Mouse (Mus musculus) neural tube, embryonic 11.5 days (tissue): ENCODE results near the gene Rrp36. TPM values are rescaled to one million over a fixed set of nuclear protein-coding genes. Genes with fewer than 3 reads are reported as not detected.
A peak's percentile ranks its signal among the peaks of the same experiment; 100 is the strongest.

Source experiments
- ATAC-seq: fragments of 200-750 bp; cut with Nextera tagmentation; 2 replicates; pipeline ENCODE4 v1.8.0; 2017; ENCODE audit warnings: moderate number of reproducible peaks, mild to moderate bottlenecking, moderate TSS enrichment, moderate library complexity; ENCODE audit not compliant: insufficient read depth, low FRiP score, low TSS enrichment
- DNase-seq: peaks from one replicate; pipeline ENCODE4 v3.0.0-alpha.2; 2015; ENCODE audit warnings: low spot score
- H3K27ac ChIP-seq: fragments of 300-500 bp; sonication (generic); 2 replicates; pipeline ENCODE4 v1.5.1; 2014; ENCODE audit warnings: low read depth, mild to moderate bottlenecking, low read length
- H3K27me3 ChIP-seq: fragments of 300-500 bp; sonication (generic); 2 replicates; pipeline ENCODE4 v1.6.1; 2014; ENCODE audit warnings: mild to moderate bottlenecking, low read length, mixed read lengths; ENCODE audit not compliant: control insufficient read depth, insufficient read depth
- H3K36me3 ChIP-seq: fragments of 300-500 bp; sonication (generic); 2 replicates; pipeline ENCODE4 v1.6.1; 2014; ENCODE audit warnings: mild to moderate bottlenecking, low read length, moderate library complexity, mixed read lengths; ENCODE audit not compliant: control insufficient read depth, insufficient read depth
- H3K4me1 ChIP-seq: fragments of 300-500 bp; sonication (generic); 2 replicates; pipeline ENCODE4 v1.6.1; 2014; ENCODE audit warnings: low read length, mixed read lengths; ENCODE audit not compliant: control insufficient read depth, insufficient read depth
- H3K4me2 ChIP-seq: fragments of 300-500 bp; sonication (generic); 2 replicates; pipeline ENCODE4 v1.6.1; 2014; ENCODE audit warnings: low read depth, mild to moderate bottlenecking, moderate library complexity
- H3K4me3 ChIP-seq: fragments of 300-500 bp; sonication (generic); 2 replicates; pipeline ENCODE4 v1.5.1; 2014; ENCODE audit warnings: low read depth, low read length
- H3K9ac ChIP-seq: fragments of 300-500 bp; sonication (generic); 2 replicates; pipeline ENCODE4 v1.6.1; 2014; ENCODE audit warnings: mild to moderate bottlenecking, low read length
- H3K9me3 ChIP-seq: fragments of 300-500 bp; sonication (generic); 2 replicates; pipeline ENCODE4 v1.6.1; 2016; ENCODE audit warnings: low read length; ENCODE audit not compliant: control insufficient read depth
- WGBS: fragments of 180-500 bp; shearing (Covaris S2); extraction: QIAGEN DNeasy Blood & Tissue Kit; methylation state at CpG from one replicate; pipeline ENCODE4 v1.1.7; 2014; 5-methylcytosine and 5-hydroxymethylcytosine counted together
- polyA plus RNA-seq: library from polyadenylated mRNA; unstranded; fragments of >200 nt; fragmentation: Nextera tagmentation; extraction: Ambion mirVana; gene quantifications from 2 replicates; pipeline ENCODE4 v1.2.1, GENCODE M21; 2014

Rrp36 gene
- polyA plus RNA-seq, 1 experiment from 2014 or later: 49.8 TPM

DNA sequence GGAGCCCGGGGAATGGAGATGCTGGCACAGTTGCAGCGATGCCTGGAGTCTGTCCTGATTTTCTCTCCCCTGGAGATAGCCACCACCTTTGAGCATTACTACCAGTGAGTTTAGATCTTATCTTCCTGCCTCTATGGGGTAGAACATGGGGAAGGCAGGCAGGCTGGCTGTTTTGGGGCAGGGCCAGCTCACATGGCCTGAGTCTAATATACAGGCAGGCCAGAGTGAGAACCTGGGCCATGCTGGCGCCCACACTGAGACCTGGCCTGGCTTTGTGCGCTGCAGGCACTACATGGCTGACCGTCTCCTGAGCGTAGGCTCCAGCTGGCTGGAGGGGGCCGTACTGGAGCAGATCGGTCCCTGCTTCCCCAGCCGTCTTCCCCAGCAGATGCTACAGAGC, 12.8 kb downstream of the Rrp36 start:
- H3K9me3 ChIP-seq: no peaks in the 10 kb centered on the region
- H3K4me2 ChIP-seq: no peak overlapping the region
- WGBS: 94% methylated on average over 9 of the region's 9 CpGs
- H3K36me3 ChIP-seq: peaks cover 28% of the 10 kb centered on the region
- H3K4me3 ChIP-seq: no peak overlapping the region
- no peak for DNase-seq
- H3K4me1 ChIP-seq: no peaks in the 10 kb centered on the region
- H3K27ac ChIP-seq: no peak overlapping the region
- ATAC-seq: no peak
- H3K9ac ChIP-seq: no peak overlapping the region
- H3K27me3 ChIP-seq: no peaks in the 10 kb centered on the region

DNA sequence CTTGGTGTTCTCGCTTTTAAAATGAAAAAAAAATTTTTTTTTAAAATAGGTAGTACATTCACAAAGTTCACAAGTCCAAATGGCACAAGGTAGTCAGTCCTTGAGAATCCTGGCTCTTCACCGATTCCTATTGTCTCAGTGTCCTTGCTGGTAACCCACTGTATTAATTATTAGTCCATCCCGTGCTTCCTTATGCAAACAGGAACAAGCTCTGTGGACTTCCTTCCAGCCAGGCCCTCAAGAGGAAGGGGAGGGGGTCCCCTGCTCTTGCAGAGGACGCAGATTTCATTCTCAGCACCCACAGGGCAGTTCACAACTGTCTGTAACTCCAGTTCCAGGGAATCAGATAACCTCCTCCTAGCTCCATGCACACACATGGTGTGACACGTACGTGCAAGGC, 18.1 kb downstream of the Rrp36 start:
- 74% methylated on average over 6 of the region's 6 CpGs for WGBS
- Histone ChIP-seq H3K4me1 (peaks cover 11% of the 10 kb centered on the region), H3K27me3 (no peaks in the 10 kb centered on the region), H3K4me2 (no peak overlapping the region), H3K9me3 (no peaks in the 10 kb centered on the region), H3K4me3 (no peak overlapping the region), H3K9ac (no peak overlapping the region), H3K36me3 (peaks cover 23% of the 10 kb centered on the region), H3K27ac (no peak overlapping the region)
- DNase-seq (no peak), ATAC-seq (no peak)

DNA sequence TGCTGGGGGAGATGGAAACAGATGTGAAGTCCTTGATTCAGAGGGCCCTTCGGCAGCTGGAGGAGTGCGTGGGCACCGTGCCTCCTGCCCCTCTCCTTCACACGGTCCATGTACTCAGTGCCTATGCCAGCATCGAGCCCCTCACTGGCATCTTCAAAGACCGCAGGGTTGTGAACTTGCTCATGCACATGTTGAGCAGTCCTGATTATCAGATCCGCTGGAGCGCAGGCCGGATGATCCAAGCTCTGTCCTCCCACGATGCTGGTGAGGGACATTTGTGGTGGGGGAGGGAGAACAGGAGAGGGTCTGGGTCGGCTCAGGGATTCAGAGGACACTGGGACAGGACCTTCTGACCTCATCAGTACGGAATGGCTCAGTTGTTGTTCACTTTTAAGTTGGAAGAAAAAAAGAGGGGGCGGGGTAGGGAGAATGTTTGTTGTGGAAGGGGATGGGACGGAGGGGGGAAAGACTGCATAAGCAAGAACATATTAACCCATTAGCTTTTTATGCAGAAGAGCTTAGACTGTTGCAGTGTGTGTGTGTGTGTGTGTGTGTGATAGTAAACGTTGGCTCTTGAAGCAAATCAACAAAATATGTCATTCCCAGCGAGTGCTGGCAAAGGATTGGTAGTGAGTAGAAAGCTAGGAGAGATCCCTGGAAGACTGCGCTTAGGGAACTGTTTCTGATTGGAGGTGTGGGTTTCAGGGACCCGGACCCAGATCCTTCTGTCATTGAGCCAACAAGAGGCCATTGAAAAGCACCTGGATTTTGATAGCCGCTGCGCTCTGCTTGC, 22.2 kb downstream of the Rrp36 start:
- Histone ChIP-seq H3K9me3 (no peaks in the 10 kb centered on the region), H3K9ac (peak overlapping the region; percentile 91), H3K27me3 (no peaks in the 10 kb centered on the region), H3K27ac (no peak overlapping the region), H3K4me3 (peak overlapping the region; percentile 60), H3K36me3 (peaks cover 6% of the 10 kb centered on the region), H3K4me1 (peaks cover 19% of the 10 kb centered on the region), H3K4me2 (peak overlapping the region; percentile 92)
- WGBS: 84% methylated on average over 20 of the region's 20 CpGs
- DNase-seq (no peak), ATAC-seq (no peak)

DNA sequence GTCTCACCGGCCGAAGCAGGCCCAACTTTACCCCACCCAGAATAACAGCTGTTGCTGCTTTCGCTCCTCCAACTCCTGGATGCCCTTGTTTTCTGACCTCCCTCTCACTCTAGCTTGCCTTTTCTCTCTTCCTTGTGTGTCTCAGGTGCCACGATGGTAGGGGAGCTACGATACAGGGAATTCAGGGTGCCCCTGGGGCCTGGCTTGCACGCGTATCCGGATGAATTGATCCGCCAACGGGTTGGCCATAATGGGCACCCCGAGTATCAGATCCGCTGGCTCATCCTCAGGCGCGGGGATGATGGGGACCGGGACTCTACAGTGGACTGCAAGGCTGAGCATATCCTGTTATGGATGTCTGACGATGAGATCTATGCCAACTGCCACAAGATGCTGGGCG, 22.9 kb downstream of the Rrp36 start:
- no peak for ATAC-seq
- WGBS: 77% methylated on average over 17 of the region's 17 CpGs
- Histone ChIP-seq H3K9me3 (no peaks in the 10 kb centered on the region), H3K4me2 (peak overlapping the region; percentile 92), H3K4me1 (peaks cover 25% of the 10 kb centered on the region), H3K27me3 (no peaks in the 10 kb centered on the region), H3K9ac (peak overlapping the region; percentile 91), H3K36me3 (peaks cover 6% of the 10 kb centered on the region), H3K4me3 (peak overlapping the region; percentile 60), H3K27ac (0 out of 2 replicates have a peak overlapping the region, but pooled peaks have one; percentile 90)
- no peak for DNase-seq

GRCm38 (mm10) chr17:46650232-46651031, 23.7 kb downstream of the Rrp36 start, which contains the start of gene Cul7:
Gene Cul7 (plus strand): TSS chr17:46650337.
- Histone ChIP-seq H3K9ac (peak within 1 kb of the TSS; percentile 91), H3K4me1 (peaks cover 25% of the 10 kb centered on the region), H3K27ac (peak within 1 kb of the TSS; percentile 90), H3K9me3 (no peaks in the 10 kb centered on the region), H3K4me3 (peak within 1 kb of the TSS; percentile 60), H3K4me2 (peak within 1 kb of the TSS; percentile 92), H3K27me3 (no peaks in the 10 kb centered on the region), H3K36me3 (peaks cover 1% of the 10 kb centered on the region; the same call in 1 of the 2 replicates)
- DNase-seq (peak; percentile 94), ATAC-seq (peak; percentile 87)
- 1% methylated on average over 57 of the region's 58 CpGs for WGBS

DNA sequence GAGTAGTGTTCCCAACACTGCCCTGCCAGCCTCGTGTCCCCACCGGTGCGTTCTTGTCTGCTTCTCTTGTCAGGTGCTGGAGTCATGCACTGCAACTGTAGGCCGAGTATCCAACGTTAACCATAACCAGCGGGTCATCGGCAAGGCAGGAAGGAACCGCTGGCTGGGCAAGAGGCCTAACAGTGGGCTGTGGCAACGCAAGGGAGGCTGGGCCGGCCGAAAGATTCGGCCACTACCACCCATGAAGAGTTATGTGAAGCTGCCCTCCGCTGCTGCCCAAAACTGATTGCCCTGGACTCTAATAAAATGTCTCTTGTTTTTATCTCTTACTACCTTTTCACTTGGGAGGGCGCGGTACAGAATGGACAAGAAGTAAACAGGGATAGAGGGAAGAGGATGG, 24.3 kb downstream of the Rrp36 start:
- Histone ChIP-seq H3K4me2 (peak overlapping the region; percentile 92), H3K27me3 (no peaks in the 10 kb centered on the region), H3K9ac (peak overlapping the region; percentile 91), H3K9me3 (no peaks in the 10 kb centered on the region), H3K27ac (peak overlapping the region; percentile 90), H3K4me1 (peaks cover 27% of the 10 kb centered on the region), H3K36me3 (no peaks in the 10 kb centered on the region; the same call in 1 of the 2 replicates), H3K4me3 (peak overlapping the region; percentile 60)
- DNase-seq (no peak), ATAC-seq (no peak)
- WGBS: 40% methylated on average over 15 of the region's 15 CpGs

DNA sequence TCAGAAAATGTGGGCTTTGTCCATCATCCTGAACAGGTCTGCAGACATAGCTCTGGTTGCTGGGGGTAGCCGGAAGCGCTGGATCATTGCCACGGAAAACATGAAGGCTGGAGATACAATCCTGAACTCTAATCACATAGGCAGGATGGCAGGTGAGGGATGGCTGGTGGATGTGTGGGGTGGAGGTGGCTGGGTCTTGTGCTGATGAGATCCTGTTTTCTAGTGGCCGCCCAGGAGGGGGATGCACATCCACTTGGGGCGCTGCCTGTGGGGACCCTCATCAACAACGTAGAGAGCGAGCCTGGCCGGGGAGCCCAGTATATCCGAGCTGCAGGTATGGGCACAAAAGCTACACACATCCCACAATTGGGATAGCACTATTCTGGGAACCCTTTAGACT, 25.7 kb downstream of the Rrp36 start:
- DNase-seq (no peak), ATAC-seq (no peak)
- H3K9ac ChIP-seq: no peak overlapping the region
- WGBS: 92% methylated on average over 9 of the region's 9 CpGs
- no peaks in the 10 kb centered on the region for H3K9me3 ChIP-seq
- H3K4me3 ChIP-seq: no peak overlapping the region
- H3K27me3 ChIP-seq: no peaks in the 10 kb centered on the region
- no peak overlapping the region for H3K27ac ChIP-seq
- H3K36me3 ChIP-seq: no peaks in the 10 kb centered on the region; the same call in 1 of the 2 replicates
- no peak overlapping the region for H3K4me2 ChIP-seq
- peaks cover 31% of the 10 kb centered on the region for H3K4me1 ChIP-seq

DNA sequence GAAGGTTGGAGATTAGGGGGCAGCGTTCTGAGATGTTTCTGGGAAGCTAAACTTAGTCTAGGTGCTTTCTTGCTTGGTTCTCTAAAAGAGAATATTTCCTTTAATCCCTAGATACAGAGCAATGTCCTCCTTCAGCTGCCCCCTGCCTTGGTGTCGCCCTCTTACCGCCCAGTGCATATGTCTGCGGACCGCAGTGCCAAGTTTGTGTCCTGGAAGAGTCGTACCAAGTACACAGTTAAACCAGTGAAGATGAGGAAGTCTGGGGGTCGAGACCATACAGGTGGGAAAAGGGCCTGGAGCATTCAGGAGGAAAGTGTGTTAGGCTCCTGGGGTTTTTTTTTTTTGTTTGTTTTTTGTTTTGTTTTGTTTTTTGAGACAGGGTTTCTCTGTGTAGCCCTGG, 26.9 kb downstream of the Rrp36 start:
- WGBS: 93% methylated on average over 7 of the region's 7 CpGs
- Histone ChIP-seq H3K36me3 (peaks cover 2% of the 10 kb centered on the region), H3K27ac (no peak overlapping the region), H3K4me1 (peaks cover 31% of the 10 kb centered on the region), H3K4me3 (no peak overlapping the region), H3K9ac (no peak overlapping the region), H3K9me3 (no peaks in the 10 kb centered on the region), H3K4me2 (peak overlapping the region; percentile 95), H3K27me3 (no peaks in the 10 kb centered on the region)
- DNase-seq (no peak), ATAC-seq (no peak)
